Mouse (Mus musculus): ENCODE results near the gene Fbln1. TPM values are rescaled to one million over a fixed set of nuclear protein-coding genes. Genes with fewer than 3 reads are reported as not detected.

Fbln1 gene
- polyA plus RNA-seq, 1 experiment = 6.9 TPM

DNA sequence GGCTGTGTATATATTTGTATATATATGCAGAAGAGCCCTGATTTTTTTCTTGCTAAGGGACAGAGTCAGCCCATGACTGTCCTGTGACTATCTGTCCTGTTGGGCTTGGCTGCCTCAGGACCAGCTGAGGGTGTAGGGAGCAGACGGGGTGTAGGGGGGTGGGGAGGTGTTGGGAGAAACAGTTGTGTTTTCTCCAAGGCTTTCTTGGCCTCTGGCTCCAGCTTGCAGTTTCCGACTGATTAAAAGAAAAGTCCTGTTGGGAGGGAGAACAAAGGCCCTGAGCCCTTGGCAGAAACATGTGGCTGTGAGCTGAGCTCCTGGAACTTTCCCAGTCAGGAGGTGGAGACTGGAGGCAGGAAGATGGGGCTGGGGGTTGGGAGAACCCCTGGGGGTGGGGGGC, 2.0 kb downstream of the Fbln1 start:
- TF ChIP-seq CTCF (IDR thresholded peaks at IDR 0.05; ENCODE audit: borderline replicate concordance, insufficient read depth, low read depth, low read length) (no peak), POLR2A (IDR thresholded peaks at IDR 0.05; ENCODE audit: borderline replicate concordance, insufficient read depth, low read length) (no peak)
- Histone ChIP-seq H3K27me3 (ENCODE audit: control insufficient read depth, insufficient read depth, low read length) (no peaks in the 10 kb centered on the region; the same call in 1 of the 2 replicates), H3K27ac (ENCODE audit: insufficient read depth, low read length) (peak overlapping the region; percentile 37; the same call in 1 of the 2 replicates), H3K4me3 (replicated peaks; ENCODE audit: insufficient read depth, low read depth, low read length) (no peak overlapping the region), H3K4me1 (ENCODE audit: control insufficient read depth, insufficient read depth, low read length) (no peaks in the 10 kb centered on the region)
- peak in 1 of 2 experiments; percentile 38 for DNase-seq
- WGBS = 38% methylated on average over 2 of the region's 2 CpGs

GRCm38 (mm10) chr15:85208332-85208731, 2.6 kb downstream of the Fbln1 start:
- TF ChIP-seq POLR2A (IDR thresholded peaks at IDR 0.05; ENCODE audit: borderline replicate concordance, insufficient read depth, low read length) = no peak
- TF ChIP-seq CTCF (IDR thresholded peaks at IDR 0.05; ENCODE audit: borderline replicate concordance, insufficient read depth, low read depth, low read length) = no peak
- no peak for DNase-seq
- WGBS = 11% methylated on average over 10 of the region's 10 CpGs
- Histone ChIP-seq H3K27ac (ENCODE audit: insufficient read depth, low read length) (no peak overlapping the region), H3K4me1 (ENCODE audit: control insufficient read depth, insufficient read depth, low read length) (no peaks in the 10 kb centered on the region), H3K27me3 (ENCODE audit: control insufficient read depth, insufficient read depth, low read length) (no peaks in the 10 kb centered on the region; the same call in 1 of the 2 replicates), H3K4me3 (replicated peaks; ENCODE audit: insufficient read depth, low read depth, low read length) (no peak overlapping the region)

- Histone ChIP-seq H3K27me3 (ENCODE audit: control insufficient read depth, insufficient read depth, low read length) (no peaks in the 10 kb centered on the region; the same call in 1 of the 2 replicates), H3K27ac (ENCODE audit: insufficient read depth, low read length) (no peak overlapping the region), H3K4me1 (ENCODE audit: control insufficient read depth, insufficient read depth, low read length) (no peaks in the 10 kb centered on the region), H3K4me3 (replicated peaks; ENCODE audit: insufficient read depth, low read depth, low read length) (no peak overlapping the region)
- WGBS = 94% methylated on average over 3 of the region's 3 CpGs
- TF ChIP-seq POLR2A (IDR thresholded peaks at IDR 0.05; ENCODE audit: borderline replicate concordance, insufficient read depth, low read length) = no peak
- no peak for DNase-seq
Measured at GRCm38 (mm10) chr15:85209341-85209740, 3.6 kb downstream of the Fbln1 start.

DNA sequence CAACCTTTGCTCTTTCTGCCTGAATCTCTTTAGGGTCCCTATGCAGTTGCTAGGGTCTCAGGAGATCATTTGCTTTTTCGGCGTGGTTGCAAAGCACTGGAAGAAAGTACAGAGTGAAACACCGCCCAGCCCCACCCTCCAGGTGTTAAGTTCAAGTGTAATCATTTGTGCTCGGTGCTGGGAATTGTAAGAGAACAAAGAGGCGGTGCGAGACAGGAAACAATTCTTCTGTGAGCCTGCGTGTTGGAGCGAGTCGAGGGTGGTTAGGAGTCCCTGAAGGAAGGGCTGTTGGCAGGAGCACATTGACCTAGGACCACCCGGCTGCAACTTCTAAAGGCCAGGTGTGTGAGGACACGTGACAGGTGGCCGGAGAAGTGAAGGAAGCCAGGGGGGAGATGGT, 4.9 kb downstream of the Fbln1 start:
- WGBS = 49% methylated on average over 12 of the region's 12 CpGs
- Histone ChIP-seq H3K27ac (ENCODE audit: insufficient read depth, low read length) (no peak overlapping the region), H3K27me3 (ENCODE audit: control insufficient read depth, insufficient read depth, low read length) (no peaks in the 10 kb centered on the region; the same call in 1 of the 2 replicates), H3K4me1 (ENCODE audit: control insufficient read depth, insufficient read depth, low read length) (no peaks in the 10 kb centered on the region), H3K4me3 (replicated peaks; ENCODE audit: insufficient read depth, low read depth, low read length) (no peak overlapping the region)
- DNase-seq = no peak
- no peak for TF ChIP-seq CTCF (IDR thresholded peaks at IDR 0.05; ENCODE audit: borderline replicate concordance, insufficient read depth, low read depth, low read length)
- TF ChIP-seq POLR2A (IDR thresholded peaks at IDR 0.05; ENCODE audit: borderline replicate concordance, insufficient read depth, low read length) = no peak

GRCm38 (mm10) chr15:85211101-85211760, 5.5 kb downstream of the Fbln1 start:
- 55% methylated on average over 18 of the region's 18 CpGs for WGBS
- Histone ChIP-seq H3K4me3 (replicated peaks; ENCODE audit: insufficient read depth, low read depth, low read length) (no peak overlapping the region), H3K27me3 (ENCODE audit: control insufficient read depth, insufficient read depth, low read length) (no peaks in the 10 kb centered on the region; the same call in 1 of the 2 replicates), H3K4me1 (ENCODE audit: control insufficient read depth, insufficient read depth, low read length) (no peaks in the 10 kb centered on the region), H3K27ac (ENCODE audit: insufficient read depth, low read length) (no peak overlapping the region)
- TF ChIP-seq CTCF (IDR thresholded peaks at IDR 0.05; ENCODE audit: borderline replicate concordance, insufficient read depth, low read depth, low read length) (no peak), POLR2A (IDR thresholded peaks at IDR 0.05; ENCODE audit: borderline replicate concordance, insufficient read depth, low read length) (no peak)
- DNase-seq = no peak

DNA sequence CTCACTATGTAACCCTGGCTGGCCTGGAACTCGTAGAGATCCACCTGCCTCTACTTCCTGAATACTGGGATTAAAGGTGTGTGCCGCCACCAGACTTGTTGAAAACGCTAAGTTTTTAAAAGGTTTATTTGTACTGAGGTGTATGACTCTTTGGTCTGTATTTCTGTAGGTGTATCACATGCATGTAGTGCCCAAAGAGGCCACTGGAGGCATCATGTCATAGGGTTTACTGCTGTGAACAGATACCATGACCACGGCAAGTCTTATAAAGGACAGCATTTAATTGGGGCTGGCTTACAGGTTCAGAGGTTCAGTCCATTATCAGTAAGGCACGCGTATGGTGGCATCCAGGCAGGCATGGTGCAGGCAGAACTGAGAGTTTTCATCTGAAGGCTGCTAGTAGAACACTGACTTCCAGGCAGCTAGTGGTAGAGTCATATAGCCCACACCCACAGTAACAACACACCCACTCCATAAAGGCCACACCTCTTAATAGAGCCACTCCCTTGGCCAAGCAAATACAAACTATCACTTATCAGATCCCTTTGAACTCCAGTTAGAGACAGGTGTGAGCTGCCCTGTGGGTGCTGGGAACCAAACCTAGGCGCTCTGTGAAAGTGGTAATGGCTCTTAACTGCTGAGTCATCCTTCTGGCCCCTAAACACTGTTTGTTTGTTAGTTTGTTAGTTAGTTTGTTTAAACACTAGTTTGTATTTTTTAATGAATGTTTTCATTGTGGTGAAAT, 10.5 kb downstream of the Fbln1 start:
- WGBS = 99% methylated on average over 7 of the region's 7 CpGs
- Histone ChIP-seq H3K27ac (ENCODE audit: insufficient read depth, low read length) (no peak overlapping the region), H3K4me3 (replicated peaks; ENCODE audit: insufficient read depth, low read depth, low read length) (no peak overlapping the region), H3K27me3 (ENCODE audit: control insufficient read depth, insufficient read depth, low read length) (no peaks in the 10 kb centered on the region), H3K4me1 (ENCODE audit: control insufficient read depth, insufficient read depth, low read length) (no peaks in the 10 kb centered on the region)
- no peak for TF ChIP-seq CTCF (IDR thresholded peaks at IDR 0.05; ENCODE audit: borderline replicate concordance, insufficient read depth, low read depth, low read length)
- no peak for TF ChIP-seq POLR2A (IDR thresholded peaks at IDR 0.05; ENCODE audit: borderline replicate concordance, insufficient read depth, low read length)
- no peak for DNase-seq

GRCm38 (mm10) chr15:85218617-85219265, 13.0 kb downstream of the Fbln1 start:
- no peak for DNase-seq
- no peak for TF ChIP-seq CTCF (IDR thresholded peaks at IDR 0.05; ENCODE audit: borderline replicate concordance, insufficient read depth, low read depth, low read length)
- TF ChIP-seq POLR2A (IDR thresholded peaks at IDR 0.05; ENCODE audit: borderline replicate concordance, insufficient read depth, low read length) = no peak
- 54% methylated on average over 5 of the region's 5 CpGs for WGBS

More at GRCm38 (mm10) chr15:85218617-85219265, 13.0 kb downstream of the Fbln1 start:
- Histone ChIP-seq H3K27ac (ENCODE audit: insufficient read depth, low read length) (no peak overlapping the region), H3K27me3 (ENCODE audit: control insufficient read depth, insufficient read depth, low read length) (no peaks in the 10 kb centered on the region), H3K4me3 (replicated peaks; ENCODE audit: insufficient read depth, low read depth, low read length) (no peak overlapping the region), H3K4me1 (ENCODE audit: control insufficient read depth, insufficient read depth, low read length) (no peaks in the 10 kb centered on the region)
